Mouse (Mus musculus): Measurements from ENCODE around the gene Mt4. TPM values are rescaled to one million over a fixed set of nuclear protein-coding genes. Genes with fewer than 3 reads are reported as not detected.

Mt4 gene
- polyA plus RNA-seq, 1 experiment = not detected

GRCm38 (mm10) chr8:94107871-94108270 is 29.1 kb upstream of the Mt4 start:
- DNase-seq = peak in 1 of 2 experiments; percentile 22
- TF ChIP-seq POLR2A (IDR thresholded peaks at IDR 0.05; ENCODE audit: borderline replicate concordance, insufficient read depth, low read length) = no peak
- TF ChIP-seq CTCF (IDR thresholded peaks at IDR 0.05; ENCODE audit: borderline replicate concordance, insufficient read depth, low read depth, low read length) = no peak
- Histone ChIP-seq H3K27me3 (ENCODE audit: control insufficient read depth, insufficient read depth, low read length) (no peaks in the 10 kb centered on the region), H3K4me3 (replicated peaks; ENCODE audit: insufficient read depth, low read depth, low read length) (no peak overlapping the region), H3K27ac (ENCODE audit: insufficient read depth, low read length) (no peak overlapping the region), H3K4me1 (ENCODE audit: control insufficient read depth, insufficient read depth, low read length) (no peaks in the 10 kb centered on the region; the same call in 1 of the 2 replicates)
- 18% methylated on average over 3 of the region's 3 CpGs for WGBS

DNA sequence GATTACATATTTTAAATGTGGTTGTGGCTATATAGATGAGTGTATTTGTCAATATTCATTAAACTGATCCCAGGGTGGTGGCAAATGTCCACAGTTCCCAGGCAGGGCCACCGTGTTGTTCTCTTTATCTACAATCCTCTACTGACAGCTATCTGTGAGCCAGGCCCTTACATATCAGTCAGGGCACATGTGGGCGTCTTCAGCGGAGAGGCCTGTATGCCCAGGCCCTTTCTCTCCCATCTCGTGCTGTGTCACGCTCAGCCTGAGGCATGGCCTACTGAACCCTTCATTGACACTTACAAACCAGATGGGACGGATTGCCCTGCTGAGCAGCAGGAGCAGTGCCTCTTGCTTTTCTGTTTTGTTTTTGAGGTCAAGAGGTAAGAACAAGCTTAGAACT is 27.6 kb upstream of the Mt4 start:
- 86% methylated on average over 6 of the region's 6 CpGs for WGBS
- TF ChIP-seq CTCF (IDR thresholded peaks at IDR 0.05; ENCODE audit: borderline replicate concordance, insufficient read depth, low read depth, low read length) (no peak), POLR2A (IDR thresholded peaks at IDR 0.05; ENCODE audit: borderline replicate concordance, insufficient read depth, low read length) (no peak)
- DNase-seq = no peak
- Histone ChIP-seq H3K27ac (ENCODE audit: insufficient read depth, low read length) (no peak overlapping the region), H3K27me3 (ENCODE audit: control insufficient read depth, insufficient read depth, low read length) (no peaks in the 10 kb centered on the region), H3K4me1 (ENCODE audit: control insufficient read depth, insufficient read depth, low read length) (no peaks in the 10 kb centered on the region; the same call in 1 of the 2 replicates), H3K4me3 (replicated peaks; ENCODE audit: insufficient read depth, low read depth, low read length) (no peak overlapping the region)

DNA sequence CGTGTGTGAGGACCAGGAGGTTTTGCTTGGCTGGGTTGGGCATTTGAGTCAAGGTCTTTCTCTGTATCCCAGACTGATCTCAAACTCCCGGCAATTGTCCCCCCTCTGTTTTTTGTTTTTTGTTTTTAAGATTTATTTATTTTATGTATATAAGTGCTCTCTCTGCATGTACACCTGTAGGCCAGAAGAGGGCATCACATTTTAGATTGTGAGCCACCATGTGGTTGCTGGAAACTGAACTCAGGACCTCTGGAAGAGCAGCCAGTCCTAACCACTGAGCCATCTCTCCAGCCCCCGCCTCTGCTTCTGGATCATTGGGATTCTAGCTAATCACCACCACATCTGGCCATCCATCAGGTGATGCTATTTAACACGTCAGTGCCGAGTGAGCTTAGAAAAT is 27.2 kb upstream of the Mt4 start:
- Histone ChIP-seq H3K27ac (ENCODE audit: insufficient read depth, low read length) (no peak overlapping the region), H3K27me3 (ENCODE audit: control insufficient read depth, insufficient read depth, low read length) (no peaks in the 10 kb centered on the region), H3K4me3 (replicated peaks; ENCODE audit: insufficient read depth, low read depth, low read length) (no peak overlapping the region), H3K4me1 (ENCODE audit: control insufficient read depth, insufficient read depth, low read length) (no peaks in the 10 kb centered on the region; the same call in 1 of the 2 replicates)
- no peak for TF ChIP-seq CTCF (IDR thresholded peaks at IDR 0.05; ENCODE audit: borderline replicate concordance, insufficient read depth, low read depth, low read length)
- TF ChIP-seq POLR2A (IDR thresholded peaks at IDR 0.05; ENCODE audit: borderline replicate concordance, insufficient read depth, low read length) = no peak
- DNase-seq = no peak
- 87% methylated on average over 5 of the region's 5 CpGs for WGBS

GRCm38 (mm10) chr8:94110526-94111177 is 26.3 kb upstream of the Mt4 start:
- 56% methylated on average over 6 of the region's 6 CpGs for WGBS
- Histone ChIP-seq H3K27ac (ENCODE audit: insufficient read depth, low read length) (no peak overlapping the region), H3K4me3 (replicated peaks; ENCODE audit: insufficient read depth, low read depth, low read length) (no peak overlapping the region), H3K27me3 (ENCODE audit: control insufficient read depth, insufficient read depth, low read length) (no peaks in the 10 kb centered on the region), H3K4me1 (ENCODE audit: control insufficient read depth, insufficient read depth, low read length) (no peaks in the 10 kb centered on the region; the same call in 1 of the 2 replicates)
- no peak for TF ChIP-seq CTCF (IDR thresholded peaks at IDR 0.05; ENCODE audit: borderline replicate concordance, insufficient read depth, low read depth, low read length)
- no peak for TF ChIP-seq POLR2A (IDR thresholded peaks at IDR 0.05; ENCODE audit: borderline replicate concordance, insufficient read depth, low read length)
- no peak for DNase-seq

DNA sequence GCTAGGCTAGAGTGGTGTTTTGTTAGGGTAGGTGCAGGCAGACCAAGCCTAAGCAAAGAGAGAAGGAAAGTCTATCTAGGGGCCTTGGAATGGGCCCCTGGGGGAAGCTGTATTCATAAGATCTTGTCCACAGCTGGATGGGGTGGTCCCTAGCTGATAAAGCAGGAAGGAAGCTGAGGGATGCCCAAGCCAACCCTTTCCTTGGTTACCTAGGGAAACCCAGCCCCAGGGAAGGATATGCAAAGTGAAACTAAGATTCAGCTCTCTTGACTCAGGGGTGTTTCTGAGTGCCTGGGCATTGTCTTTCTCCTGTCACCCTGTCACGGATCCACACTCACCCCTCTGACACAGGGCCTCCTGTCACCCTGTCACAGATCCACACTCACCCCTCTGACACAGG is 23.6 kb upstream of the Mt4 start:
- TF ChIP-seq POLR2A (IDR thresholded peaks at IDR 0.05; ENCODE audit: borderline replicate concordance, insufficient read depth, low read length) = no peak
- no peak for TF ChIP-seq CTCF (IDR thresholded peaks at IDR 0.05; ENCODE audit: borderline replicate concordance, insufficient read depth, low read depth, low read length)
- H3K27ac ChIP-seq (ENCODE audit: insufficient read depth, low read length) = no peak overlapping the region
- H3K4me3 ChIP-seq (replicated peaks; ENCODE audit: insufficient read depth, low read depth, low read length) = no peak overlapping the region
- no peaks in the 10 kb centered on the region for H3K27me3 ChIP-seq (ENCODE audit: control insufficient read depth, insufficient read depth, low read length)
- DNase-seq = no peak
- 65% methylated on average over 1 of the region's 1 CpGs for WGBS
- no peaks in the 10 kb centered on the region; the same call in 1 of the 2 replicates for H3K4me1 ChIP-seq (ENCODE audit: control insufficient read depth, insufficient read depth, low read length)

DNA sequence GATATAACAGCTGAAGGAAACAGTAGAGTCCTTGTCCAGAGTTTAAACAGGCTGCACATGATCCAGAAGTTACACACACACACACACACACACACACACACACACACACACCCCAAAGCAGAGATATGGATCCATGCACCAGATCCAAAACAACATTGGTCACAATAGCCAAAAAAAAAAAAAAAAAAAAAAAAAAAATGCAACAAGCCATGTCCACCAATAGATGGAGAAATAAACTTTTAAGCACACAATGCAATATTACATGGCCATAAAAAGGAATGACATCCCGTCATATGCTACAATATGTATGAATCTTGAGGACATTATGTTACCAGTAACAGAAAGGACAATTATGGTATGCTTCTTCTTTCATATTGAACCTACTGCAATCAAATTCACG is 23.0 kb upstream of the Mt4 start:
- no peak overlapping the region for H3K4me3 ChIP-seq (replicated peaks; ENCODE audit: insufficient read depth, low read depth, low read length)
- WGBS = 88% methylated on average over 2 of the region's 2 CpGs
- no peak for DNase-seq
- no peaks in the 10 kb centered on the region for H3K27me3 ChIP-seq (ENCODE audit: control insufficient read depth, insufficient read depth, low read length)
- no peak overlapping the region for H3K27ac ChIP-seq (ENCODE audit: insufficient read depth, low read length)
- no peaks in the 10 kb centered on the region for H3K4me1 ChIP-seq (ENCODE audit: control insufficient read depth, insufficient read depth, low read length)
- TF ChIP-seq CTCF (IDR thresholded peaks at IDR 0.05; ENCODE audit: borderline replicate concordance, insufficient read depth, low read depth, low read length) (no peak), POLR2A (IDR thresholded peaks at IDR 0.05; ENCODE audit: borderline replicate concordance, insufficient read depth, low read length) (no peak)

DNA sequence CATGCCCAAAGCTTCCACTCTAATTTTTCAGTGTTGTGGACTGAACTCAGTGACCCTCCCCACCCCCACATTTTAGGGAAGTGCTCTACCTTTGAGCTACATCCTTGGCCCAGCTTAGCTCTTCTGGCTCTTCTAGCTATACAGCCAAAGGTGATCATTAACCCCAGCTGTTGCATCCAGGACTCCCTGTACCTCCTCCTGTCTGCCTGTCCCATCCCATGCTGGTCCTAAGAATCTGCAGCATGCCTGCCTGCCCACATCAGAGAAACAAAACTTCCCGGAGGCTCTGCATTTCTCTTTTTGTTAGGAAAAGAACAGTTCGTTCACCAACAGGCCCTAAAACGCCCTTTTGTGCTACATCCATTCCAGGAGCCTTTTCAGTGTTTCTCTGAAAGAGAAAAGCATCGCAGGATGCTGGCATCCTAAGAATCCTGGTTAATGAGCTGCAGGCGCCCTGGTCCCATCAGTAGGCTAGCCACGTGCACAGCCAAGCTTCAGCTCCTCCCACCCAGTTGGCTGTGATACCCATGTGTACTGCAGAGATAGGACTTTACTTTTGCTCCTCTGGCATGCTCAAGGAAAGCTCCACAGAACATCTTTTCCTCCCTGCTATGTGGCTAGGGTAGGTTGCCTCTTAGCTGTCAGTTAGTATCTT is 18.1 kb upstream of the Mt4 start:
- peak in 1 of 2 experiments; percentile 43 for DNase-seq
- no peak for TF ChIP-seq CTCF (IDR thresholded peaks at IDR 0.05; ENCODE audit: borderline replicate concordance, insufficient read depth, low read depth, low read length)
- no peak for TF ChIP-seq POLR2A (IDR thresholded peaks at IDR 0.05; ENCODE audit: borderline replicate concordance, insufficient read depth, low read length)
- no peak overlapping the region; the same call in 1 of the 2 replicates for H3K27ac ChIP-seq (ENCODE audit: insufficient read depth, low read length)
- 8% methylated on average over 6 of the region's 6 CpGs for WGBS
- no peaks in the 10 kb centered on the region for H3K27me3 ChIP-seq (ENCODE audit: control insufficient read depth, insufficient read depth, low read length)
- no peak overlapping the region for H3K4me3 ChIP-seq (replicated peaks; ENCODE audit: insufficient read depth, low read depth, low read length)
- peaks cover 5% of the 10 kb centered on the region; the same call in 1 of the 2 replicates for H3K4me1 ChIP-seq (ENCODE audit: control insufficient read depth, insufficient read depth, low read length)

DNA sequence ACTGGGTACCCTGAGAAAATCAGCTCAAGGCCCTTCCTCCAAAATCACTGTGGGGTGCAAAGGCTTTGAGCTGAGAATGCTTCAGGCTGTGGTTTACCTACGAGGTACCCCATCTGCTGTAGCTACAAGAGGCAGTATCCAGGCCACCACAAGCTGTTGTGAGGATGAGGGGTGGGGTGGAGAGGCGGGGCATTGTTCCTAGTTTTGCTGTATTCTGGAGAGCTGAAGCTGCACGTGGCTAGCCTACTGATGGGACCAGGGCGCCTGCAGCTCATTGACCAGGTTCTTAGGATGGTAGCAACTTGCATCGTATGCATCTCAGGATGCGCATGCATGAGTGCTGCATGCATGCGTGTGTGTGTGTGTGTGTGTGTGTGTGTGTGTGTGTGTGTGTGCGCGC is 15.4 kb upstream of the Mt4 start:
- Histone ChIP-seq H3K4me1 (ENCODE audit: control insufficient read depth, insufficient read depth, low read length) (peaks cover 5% of the 10 kb centered on the region; the same call in 1 of the 2 replicates), H3K27me3 (ENCODE audit: control insufficient read depth, insufficient read depth, low read length) (no peaks in the 10 kb centered on the region), H3K27ac (ENCODE audit: insufficient read depth, low read length) (no peak overlapping the region), H3K4me3 (replicated peaks; ENCODE audit: insufficient read depth, low read depth, low read length) (no peak overlapping the region)
- DNase-seq = no peak
- WGBS = 80% methylated on average over 9 of the region's 9 CpGs
- TF ChIP-seq POLR2A (IDR thresholded peaks at IDR 0.05; ENCODE audit: borderline replicate concordance, insufficient read depth, low read length) (no peak), CTCF (IDR thresholded peaks at IDR 0.05; ENCODE audit: borderline replicate concordance, insufficient read depth, low read depth, low read length) (no peak)
